Mouse (Mus musculus): Measurements from ENCODE around the gene Mlycd. TPM values are rescaled to one million over a fixed set of nuclear protein-coding genes. Genes with fewer than 3 reads are reported as not detected.
"Not testable (repeated sequence)": the region's sequence is repeated elsewhere in the genome, so short reads cannot be mapped to it uniquely, and the experiment has no call there.

Mlycd gene
- 15.8 and 16.0 TPM in 2 replicates for polyA plus RNA-seq (2015; fragmentation: Nextera tagmentation; extraction: Ambion mirVana)

DNA sequence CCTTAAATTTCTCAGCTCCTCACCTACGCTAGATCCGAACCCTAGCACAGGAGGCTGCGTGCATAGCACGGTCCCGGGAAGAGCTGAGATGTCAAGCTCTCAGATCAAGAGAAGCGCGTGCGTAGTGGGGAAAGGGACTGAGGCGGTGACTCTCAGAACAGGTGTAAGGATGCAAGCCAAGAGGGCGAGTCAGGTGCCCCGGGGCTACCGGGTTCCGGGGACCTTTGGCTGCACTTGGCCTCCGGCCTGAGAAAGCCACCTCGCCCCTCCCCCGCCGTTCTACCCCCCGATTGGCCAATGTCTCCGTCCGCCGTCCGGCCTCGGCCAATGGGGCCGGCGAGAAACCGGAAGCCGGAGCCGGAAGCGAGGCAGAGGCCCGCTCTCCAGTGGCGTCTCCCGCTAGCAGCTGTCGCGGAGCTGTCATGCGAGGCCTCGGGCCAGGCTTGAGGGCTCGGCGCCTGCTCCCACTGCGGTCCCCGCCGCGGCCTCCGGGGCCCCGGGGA, at the start of gene Mlycd:
TSS of gene Mlycd (plus strand) at position 355 of the 503 bp plus-strand sequence.
- peak; percentile 94 for ATAC-seq (ENCODE audit: low FRiP score)
- H3K9ac ChIP-seq (replicated peaks), result peak within 1 kb of the TSS; percentile 78
- peak within 1 kb of the TSS; percentile 89 for H3K27ac ChIP-seq (replicated peaks)
- 0 out of 2 replicates have a peak, but pooled peaks cover 4% of the 10 kb centered on the region for H3K27me3 ChIP-seq (replicated peaks)
- H3K4me3 ChIP-seq (replicated peaks), result peak within 1 kb of the TSS; percentile 91
- no peaks in the 10 kb centered on the region for H3K9me3 ChIP-seq (replicated peaks)
- H3K4me2 ChIP-seq, result peak within 1 kb of the TSS; percentile 99
- peaks cover 35% of the 10 kb centered on the region for H3K4me1 ChIP-seq
- WGBS, result 2% methylated on average over 44 of the region's 44 CpGs
- H3K36me3 ChIP-seq, result 0 out of 2 replicates have a peak, but pooled peaks cover 5% of the 10 kb centered on the region

DNA sequence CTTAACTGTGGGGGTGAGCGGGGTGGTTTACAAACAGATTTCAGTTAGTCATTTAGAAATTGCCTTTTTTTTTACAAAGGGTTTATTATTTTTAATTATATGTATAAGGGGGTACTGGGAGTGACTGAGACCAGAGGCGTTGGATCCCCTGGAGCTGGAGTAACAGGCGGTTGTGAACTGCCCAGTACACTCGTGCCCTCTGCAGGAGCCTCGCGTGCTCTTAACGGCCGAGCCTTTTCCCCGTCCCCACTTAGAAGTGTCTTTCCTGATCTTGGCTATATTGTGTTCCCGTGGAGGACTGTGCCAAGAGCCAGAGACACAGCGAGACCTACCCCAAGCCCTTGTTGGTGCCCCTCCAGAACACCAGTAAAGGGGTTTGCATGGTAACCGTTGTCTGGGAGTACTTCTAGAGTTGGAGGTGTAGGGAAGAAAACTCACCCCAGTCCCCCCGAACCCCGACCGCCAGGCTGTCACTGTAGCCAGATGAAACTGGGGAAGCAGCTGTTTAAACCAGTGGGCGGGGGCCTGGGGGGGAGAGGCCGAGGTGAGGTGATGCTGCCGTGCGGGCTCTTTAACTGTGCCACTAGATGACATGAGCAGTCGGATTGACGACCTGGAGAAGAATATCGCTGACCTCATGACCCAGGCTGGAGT, 49.5 kb upstream of the Mlycd start:
- peak overlapping the region; percentile 94 for H3K9ac ChIP-seq (replicated peaks)
- no peak for ATAC-seq (ENCODE audit: low FRiP score)
- no peak overlapping the region for H3K27ac ChIP-seq (replicated peaks)
- H3K27me3 ChIP-seq (replicated peaks), result 0 out of 2 replicates have a peak, but pooled peaks cover 5% of the 10 kb centered on the region
- peak overlapping the region; percentile 65 for H3K4me2 ChIP-seq
- H3K4me3 ChIP-seq (replicated peaks), result peak overlapping the region; percentile 93
- peaks cover 34% of the 10 kb centered on the region for H3K36me3 ChIP-seq
- WGBS, result 57% methylated on average over 22 of the region's 22 CpGs
- peaks cover 17% of the 10 kb centered on the region for H3K4me1 ChIP-seq
- H3K9me3 ChIP-seq (replicated peaks), result no peaks in the 10 kb centered on the region

DNA sequence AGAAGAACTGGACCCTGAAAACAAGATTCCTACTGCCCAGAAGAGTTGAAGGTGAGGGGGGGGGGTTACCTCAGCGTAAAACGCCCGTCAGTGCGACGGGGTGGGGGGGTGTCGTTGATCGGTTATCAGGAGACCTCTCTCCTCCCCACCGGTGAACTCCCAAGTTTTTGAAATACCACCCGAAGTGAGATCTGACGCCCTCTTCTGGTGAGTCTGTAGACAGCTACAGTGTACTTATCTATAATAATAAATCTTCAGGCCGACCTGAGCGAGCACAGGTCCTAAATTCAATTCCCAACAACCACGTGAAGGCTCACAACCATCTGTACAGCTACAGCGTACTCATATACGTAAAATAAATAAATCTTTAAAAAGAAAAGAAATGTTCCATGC, 49.0 kb upstream of the Mlycd start:
- 84% methylated on average over 15 of the region's 15 CpGs for WGBS
- no peak overlapping the region for H3K9ac ChIP-seq (replicated peaks)

DNA sequence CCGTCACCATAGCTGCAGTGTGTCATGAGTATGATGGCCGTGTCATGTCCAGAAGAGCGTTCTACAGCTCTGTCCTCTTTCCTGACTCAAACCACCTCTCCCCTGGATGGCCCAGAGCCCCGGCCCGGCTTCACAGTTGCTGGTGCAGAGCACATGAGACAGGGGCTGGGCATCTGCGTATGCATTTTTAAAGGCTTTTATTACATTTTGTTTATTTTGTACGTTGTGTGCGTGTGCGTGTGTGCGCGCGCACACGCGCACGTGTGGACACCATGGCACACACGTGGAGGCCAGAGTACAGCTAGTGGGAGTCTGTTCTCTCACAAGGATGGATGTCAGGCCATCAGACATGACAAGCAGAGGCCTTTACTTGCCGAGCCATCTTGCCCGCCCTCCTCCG, 43.0 kb upstream of the Mlycd start:
- Histone ChIP-seq H3K4me2 (no peak overlapping the region), H3K4me3 (replicated peaks) (no peak overlapping the region), H3K27me3 (replicated peaks) (no peaks in the 10 kb centered on the region), H3K36me3 (peaks cover 34% of the 10 kb centered on the region), H3K4me1 (no peaks in the 10 kb centered on the region), H3K9me3 (replicated peaks) (no peaks in the 10 kb centered on the region), H3K9ac (replicated peaks) (no peak overlapping the region), H3K27ac (replicated peaks) (no peak overlapping the region)
- ATAC-seq (ENCODE audit: low FRiP score), result no peak
- WGBS, result 94% methylated on average over 19 of the region's 19 CpGs

More for the DNA sequence above, 49.0 kb upstream of the Mlycd start:
- Histone ChIP-seq H3K4me2 (peak overlapping the region; percentile 65), H3K9me3 (replicated peaks) (no peaks in the 10 kb centered on the region), H3K27me3 (replicated peaks) (0 out of 2 replicates have a peak, but pooled peaks cover 5% of the 10 kb centered on the region), H3K4me1 (peaks cover 17% of the 10 kb centered on the region), H3K36me3 (peaks cover 37% of the 10 kb centered on the region), H3K27ac (replicated peaks) (no peak overlapping the region), H3K4me3 (replicated peaks) (peak overlapping the region; percentile 93)
- ATAC-seq (ENCODE audit: low FRiP score), result no peak

DNA sequence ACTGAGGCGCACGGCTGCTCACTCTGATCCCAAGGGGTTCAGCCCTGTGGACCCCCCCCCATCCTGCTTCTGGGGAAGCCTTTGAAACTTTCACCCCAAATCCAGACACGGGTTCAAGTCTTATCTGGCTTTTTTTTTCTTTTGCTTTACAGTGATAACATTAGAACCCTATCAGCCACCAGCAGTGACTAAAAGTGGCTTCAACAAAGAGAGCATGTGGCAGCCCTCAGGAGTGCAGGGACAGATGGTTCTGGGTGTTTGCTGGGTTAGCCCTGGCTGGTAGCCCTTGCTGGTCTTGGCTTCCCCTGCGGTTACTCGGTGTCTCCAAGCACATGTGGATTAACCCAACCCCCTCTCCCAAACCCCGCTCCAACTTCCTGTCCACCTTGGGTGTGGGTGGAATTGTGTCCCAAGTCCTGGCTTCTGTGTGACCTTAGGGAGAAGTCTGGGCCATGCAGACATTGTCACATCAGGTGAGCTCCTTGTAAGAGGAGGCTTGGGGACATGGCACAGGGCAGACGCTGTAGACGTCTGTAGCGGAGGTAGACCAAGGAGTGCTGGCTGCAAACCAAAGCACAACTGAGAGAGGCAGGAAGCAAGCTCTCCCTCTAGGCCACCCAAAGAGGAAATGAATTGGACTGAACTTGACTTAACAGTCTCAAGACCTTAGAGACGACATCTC, 41.6 kb upstream of the Mlycd start:
- ATAC-seq (ENCODE audit: low FRiP score), result no peak
- Histone ChIP-seq H3K27me3 (replicated peaks) (no peaks in the 10 kb centered on the region), H3K9me3 (replicated peaks) (no peaks in the 10 kb centered on the region), H3K36me3 (peaks cover 19% of the 10 kb centered on the region), H3K4me2 (no peak overlapping the region), H3K4me3 (replicated peaks) (no peak overlapping the region), H3K9ac (replicated peaks) (no peak overlapping the region), H3K27ac (replicated peaks) (no peak overlapping the region), H3K4me1 (no peaks in the 10 kb centered on the region)
- WGBS, result 83% methylated on average over 10 of the region's 10 CpGs

DNA sequence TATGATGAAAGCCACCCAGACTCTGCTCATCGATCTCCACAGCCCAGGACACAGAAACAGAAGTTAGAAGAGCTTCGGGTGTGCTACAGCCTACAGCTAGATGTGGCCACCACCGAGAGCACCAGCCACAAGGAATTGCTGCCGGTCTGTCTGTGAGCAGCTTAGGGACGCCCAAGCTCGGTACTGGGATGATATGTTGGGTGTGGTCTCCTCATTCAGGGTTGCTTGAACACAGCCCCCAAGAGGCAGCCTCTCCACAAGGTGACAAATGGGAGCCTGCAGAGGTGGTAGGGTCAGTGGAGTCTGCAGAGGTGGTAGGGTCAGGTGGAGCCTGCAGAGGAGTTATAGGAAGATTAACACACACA, 41.0 kb upstream of the Mlycd start:
- 91% methylated on average over 6 of the region's 6 CpGs for WGBS
- Histone ChIP-seq H3K9me3 (replicated peaks) (no peaks in the 10 kb centered on the region), H3K4me1 (no peaks in the 10 kb centered on the region), H3K4me3 (replicated peaks) (no peak overlapping the region), H3K9ac (replicated peaks) (no peak overlapping the region), H3K27ac (replicated peaks) (no peak overlapping the region), H3K36me3 (peaks cover 14% of the 10 kb centered on the region), H3K27me3 (replicated peaks) (no peaks in the 10 kb centered on the region), H3K4me2 (no peak overlapping the region)
- no peak for ATAC-seq (ENCODE audit: low FRiP score)

DNA sequence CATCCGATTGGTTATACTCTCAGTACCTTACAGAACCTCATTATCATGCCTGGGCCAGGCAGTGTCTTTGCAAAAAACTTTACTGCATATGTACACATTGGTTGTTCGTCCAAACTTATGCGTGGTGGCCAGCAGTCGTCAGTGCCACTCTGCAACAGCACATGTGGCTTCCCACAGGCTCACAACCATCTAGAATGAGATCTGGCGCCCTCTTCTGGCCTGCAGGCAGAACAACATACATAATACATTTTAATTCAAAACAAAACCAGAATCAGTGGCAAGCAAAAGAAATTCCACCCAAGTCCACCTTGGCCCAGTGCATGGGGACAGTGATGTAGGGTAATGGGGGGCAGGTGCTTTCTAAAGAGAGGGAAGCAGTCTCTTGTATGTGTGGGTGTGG, 38.0 kb upstream of the Mlycd start:
- ATAC-seq (ENCODE audit: low FRiP score); H3K4me1 ChIP-seq; H3K9ac ChIP-seq (replicated peaks); H3K9me3 ChIP-seq (replicated peaks); H3K27me3 ChIP-seq (replicated peaks); H3K27ac ChIP-seq (replicated peaks); H3K36me3 ChIP-seq; H3K4me2 ChIP-seq; H3K4me3 ChIP-seq (replicated peaks): not testable (repeated sequence)
- WGBS, result 61% methylated on average over 5 of the region's 5 CpGs

DNA sequence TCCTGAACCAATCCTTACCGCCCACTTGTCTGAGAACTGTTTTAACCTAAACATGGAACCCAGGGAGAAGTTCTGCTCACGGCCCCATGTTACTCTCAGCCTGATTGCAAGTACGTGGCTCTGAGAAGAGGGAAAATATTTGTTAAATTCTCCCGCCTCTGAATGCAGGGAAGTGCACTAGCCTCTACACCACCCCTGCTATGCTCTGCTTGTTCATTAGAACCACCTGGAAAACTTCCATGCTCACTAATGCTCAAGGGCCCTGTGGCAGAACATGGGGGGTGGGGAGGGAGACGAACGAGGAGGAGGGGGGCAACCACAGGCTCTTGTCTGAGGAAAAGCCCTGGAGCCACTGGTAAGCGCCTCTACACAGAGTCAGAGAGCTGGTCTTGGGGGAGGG, 36.5 kb upstream of the Mlycd start:
- no peak overlapping the region for H3K4me2 ChIP-seq
- H3K4me3 ChIP-seq (replicated peaks), result no peak overlapping the region
- 80% methylated on average over 7 of the region's 7 CpGs for WGBS
- H3K9me3 ChIP-seq (replicated peaks), result no peaks in the 10 kb centered on the region
- H3K36me3 ChIP-seq, result no peaks in the 10 kb centered on the region
- no peaks in the 10 kb centered on the region for H3K27me3 ChIP-seq (replicated peaks)
- no peak overlapping the region for H3K27ac ChIP-seq (replicated peaks)
- no peaks in the 10 kb centered on the region for H3K4me1 ChIP-seq
- no peak overlapping the region for H3K9ac ChIP-seq (replicated peaks)
- ATAC-seq (ENCODE audit: low FRiP score), result no peak

DNA sequence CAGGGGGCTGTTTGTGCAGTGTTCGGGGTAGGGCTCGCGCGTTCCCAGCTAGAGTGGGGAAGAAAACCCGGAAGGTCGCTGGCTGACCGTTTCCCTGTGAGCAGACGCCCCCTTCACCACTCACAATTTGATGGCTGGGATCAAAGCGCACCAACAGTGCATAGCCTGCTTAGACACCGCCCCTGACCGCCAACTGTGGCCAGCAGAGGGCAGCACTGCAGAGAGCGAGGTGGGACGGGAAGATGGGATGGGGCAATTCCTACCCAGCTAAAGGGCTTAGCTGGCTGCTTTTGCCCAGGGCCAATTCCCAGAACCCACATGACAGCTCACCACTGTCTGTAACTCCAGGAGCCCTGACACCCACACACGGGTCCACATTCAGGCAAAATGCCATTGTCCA, 35.8 kb upstream of the Mlycd start:
- Histone ChIP-seq H3K4me3 (replicated peaks) (no peak overlapping the region), H3K4me1 (no peaks in the 10 kb centered on the region), H3K36me3 (no peaks in the 10 kb centered on the region), H3K9me3 (replicated peaks) (no peaks in the 10 kb centered on the region), H3K9ac (replicated peaks) (no peak overlapping the region), H3K4me2 (no peak overlapping the region), H3K27me3 (replicated peaks) (no peaks in the 10 kb centered on the region), H3K27ac (replicated peaks) (no peak overlapping the region)
- WGBS, result 45% methylated on average over 14 of the region's 14 CpGs
- no peak for ATAC-seq (ENCODE audit: low FRiP score)

DNA sequence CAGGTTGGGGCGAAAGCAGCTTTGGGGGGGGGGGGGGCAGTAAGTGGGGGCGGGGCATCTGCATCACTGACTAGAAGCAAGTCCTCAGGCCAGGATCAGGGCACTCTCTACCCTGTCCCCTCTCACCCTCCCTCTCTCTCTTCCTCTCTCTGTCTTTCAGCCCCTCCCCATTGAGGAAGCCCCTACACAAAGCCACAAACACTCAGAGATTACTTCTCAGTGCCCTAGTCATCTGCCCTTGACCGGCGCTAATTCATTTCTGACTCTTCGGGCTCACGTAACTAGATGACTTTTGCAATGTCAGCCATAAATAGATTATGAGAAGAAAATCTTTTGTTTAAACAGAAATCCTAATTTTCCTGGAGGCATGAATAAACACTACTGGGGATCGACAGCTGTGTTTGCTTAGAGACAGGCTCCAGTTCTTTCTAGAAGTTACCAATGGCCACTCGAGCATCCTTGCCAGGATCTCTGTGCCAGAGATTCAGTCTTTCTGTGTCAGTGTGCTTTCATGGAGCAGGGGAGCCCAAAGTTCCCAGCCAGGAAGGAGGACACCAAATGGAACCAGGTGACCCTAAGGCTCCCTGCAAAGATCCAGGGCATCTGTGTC, 33.9 kb upstream of the Mlycd start:
- H3K27ac ChIP-seq (replicated peaks), result no peak overlapping the region
- 73% methylated on average over 8 of the region's 8 CpGs for WGBS
- no peaks in the 10 kb centered on the region for H3K4me1 ChIP-seq
- H3K9me3 ChIP-seq (replicated peaks), result no peaks in the 10 kb centered on the region
- no peak overlapping the region for H3K4me2 ChIP-seq
- no peak overlapping the region for H3K9ac ChIP-seq (replicated peaks)
- no peaks in the 10 kb centered on the region for H3K36me3 ChIP-seq
- no peak overlapping the region for H3K4me3 ChIP-seq (replicated peaks)
- ATAC-seq (ENCODE audit: low FRiP score), result no peak
- no peaks in the 10 kb centered on the region for H3K27me3 ChIP-seq (replicated peaks)

DNA sequence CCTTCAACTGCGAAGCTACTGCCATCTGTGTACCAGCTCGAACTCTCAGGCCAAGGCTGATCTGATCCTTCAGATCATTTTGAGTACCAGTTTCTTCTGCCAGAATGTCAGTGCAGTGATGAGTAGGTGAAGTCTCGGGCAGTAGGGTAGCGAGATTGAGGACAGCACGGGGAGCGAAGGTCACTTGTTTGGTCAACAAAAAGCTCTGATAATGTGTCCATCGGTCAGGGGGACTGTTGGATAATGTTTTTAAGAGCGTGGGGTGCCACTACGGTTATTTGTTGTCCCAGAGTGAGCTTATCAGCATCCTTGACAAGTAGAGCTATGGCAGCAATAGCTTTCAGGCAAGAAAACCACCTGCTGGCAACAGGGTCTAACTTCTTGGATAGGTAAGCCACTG, 20.0 kb upstream of the Mlycd start:
- not testable (repeated sequence) for H3K4me1 ChIP-seq; H3K27me3 ChIP-seq (replicated peaks); H3K9ac ChIP-seq (replicated peaks); ATAC-seq (ENCODE audit: low FRiP score); H3K27ac ChIP-seq (replicated peaks); H3K36me3 ChIP-seq; H3K4me3 ChIP-seq (replicated peaks); H3K4me2 ChIP-seq; H3K9me3 ChIP-seq (replicated peaks)
- 91% methylated on average over 9 of the region's 9 CpGs for WGBS

DNA sequence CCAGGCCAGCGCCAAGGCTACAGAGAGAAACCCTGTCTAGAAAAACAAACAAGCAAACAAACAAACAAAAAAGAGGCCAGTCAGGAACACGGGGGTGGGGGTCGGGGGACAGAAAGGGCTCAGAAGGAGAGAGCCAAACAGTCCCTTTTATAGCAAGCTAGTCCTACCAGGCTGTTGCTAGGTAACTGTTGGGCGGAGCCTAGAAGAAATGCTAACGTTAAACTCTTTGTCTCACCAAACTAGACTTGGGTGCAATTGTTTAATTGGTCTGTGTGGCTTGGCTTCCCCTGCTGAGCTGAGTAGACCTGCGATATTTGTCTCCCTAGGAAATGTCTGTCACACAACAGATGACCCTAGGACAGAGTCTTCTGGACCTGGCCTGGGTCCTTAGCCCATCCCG, 16.2 kb upstream of the Mlycd start:
- no peak overlapping the region for H3K4me3 ChIP-seq (replicated peaks)

More for the DNA sequence above, 16.2 kb upstream of the Mlycd start:
- Histone ChIP-seq H3K4me1 (no peaks in the 10 kb centered on the region), H3K4me2 (no peak overlapping the region), H3K9me3 (replicated peaks) (no peaks in the 10 kb centered on the region), H3K27ac (replicated peaks) (no peak overlapping the region), H3K27me3 (replicated peaks) (no peaks in the 10 kb centered on the region), H3K9ac (replicated peaks) (no peak overlapping the region), H3K36me3 (no peaks in the 10 kb centered on the region)
- WGBS, result 57% methylated on average over 7 of the region's 7 CpGs
- no peak for ATAC-seq (ENCODE audit: low FRiP score)

Data from neural tube, embryonic 15.5 days (tissue).